Mouse (Mus musculus) liver, embryonic 16.5 days (tissue): Measurements from ENCODE around the gene Ifih1. TPM values are rescaled to one million over a fixed set of nuclear protein-coding genes. Genes with fewer than 3 reads are reported as not detected.

Source experiments
- ATAC-seq: fragments of 200-750 bp; cut with Nextera tagmentation; 2 replicates; pipeline ENCODE4 v1.8.0; 2017; ENCODE audit warnings: low read depth, mild to moderate bottlenecking, moderate number of reproducible peaks, moderate library complexity
- H3K27ac ChIP-seq: fragments of 300-500 bp; sonication (generic); 2 replicates; pipeline ENCODE4 v1.5.1; 2014; ENCODE audit warnings: mild to moderate bottlenecking, low read length
- H3K27me3 ChIP-seq: fragments of 300-500 bp; sonication (generic); 2 replicates; pipeline ENCODE4 v1.6.1; 2014; ENCODE audit warnings: low read depth, low read length, mixed read lengths; ENCODE audit not compliant: control insufficient read depth, insufficient read depth
- H3K36me3 ChIP-seq: fragments of 300-500 bp; sonication (generic); 2 replicates; pipeline ENCODE4 v1.6.1; 2014; ENCODE audit warnings: mild to moderate bottlenecking; ENCODE audit not compliant: control insufficient read depth, insufficient read depth
- H3K4me1 ChIP-seq: fragments of 300-500 bp; sonication (generic); 2 replicates; pipeline ENCODE4 v1.6.1; 2014; ENCODE audit warnings: low read depth, low read length, mixed read lengths; ENCODE audit not compliant: control insufficient read depth
- H3K4me2 ChIP-seq: fragments of 300-500 bp; sonication (generic); 2 replicates; pipeline ENCODE4 v1.6.1; 2014; ENCODE audit warnings: low read depth, low read length, mixed read lengths
- H3K4me3 ChIP-seq: fragments of 300-500 bp; sonication (generic); 2 replicates; pipeline ENCODE4 v1.5.1; 2014; ENCODE audit warnings: low read depth, mild to moderate bottlenecking, low read length
- H3K9ac ChIP-seq: fragments of 300-500 bp; sonication (generic); 2 replicates; pipeline ENCODE4 v1.6.1; 2014; ENCODE audit warnings: low read depth, low read length
- H3K9me3 ChIP-seq: fragments of 300-500 bp; sonication (generic); replicated peaks from 2 replicates; pipeline ENCODE4 v1.6.1; 2016; ENCODE audit warnings: low read length; ENCODE audit not compliant: control insufficient read depth
- WGBS: fragments of 180-500 bp; shearing (Covaris S2); extraction: QIAGEN DNeasy Blood & Tissue Kit; methylation state at CpG from one replicate; pipeline ENCODE4 v1.1.7; 2014; ENCODE audit not compliant: insufficient replicate concordance; 5-methylcytosine and 5-hydroxymethylcytosine counted together
- polyA plus RNA-seq: library from polyadenylated mRNA; unstranded; fragments of >200 nt; fragmentation: Nextera tagmentation; extraction: Ambion mirVana; gene quantifications from 2 replicates; pipeline ENCODE4 v1.2.1, GENCODE M21; 2015

Ifih1 gene
- polyA plus RNA-seq, 1 experiment from 2014 or later: 3.6 TPM

- H3K27me3 ChIP-seq: no peaks in the 10 kb centered on the region
- 15% methylated on average over 3 of the region's 3 CpGs for WGBS
- H3K36me3 ChIP-seq: no peaks in the 10 kb centered on the region
- no peak overlapping the region for H3K27ac ChIP-seq
- H3K9ac ChIP-seq: no peak overlapping the region
- no peak for ATAC-seq
- H3K4me1 ChIP-seq: no peaks in the 10 kb centered on the region
- H3K4me3 ChIP-seq: no peak overlapping the region
- H3K4me2 ChIP-seq: no peak overlapping the region
- H3K9me3 ChIP-seq: no peaks in the 10 kb centered on the region
These were observed 71.1 kb downstream of the Ifih1 start for GRCm38 (mm10) chr2:62574962-62575361.

- no peak overlapping the region for H3K4me2 ChIP-seq
- no peaks in the 10 kb centered on the region for H3K36me3 ChIP-seq
- H3K27ac ChIP-seq: no peak overlapping the region
- no peak overlapping the region for H3K9ac ChIP-seq
- no peak for ATAC-seq
- no peaks in the 10 kb centered on the region for H3K27me3 ChIP-seq
- WGBS: 60% methylated on average over 7 of the region's 7 CpGs
- H3K4me3 ChIP-seq: no peak overlapping the region
- H3K9me3 ChIP-seq: no peaks in the 10 kb centered on the region
- no peaks in the 10 kb centered on the region for H3K4me1 ChIP-seq
These were observed 71.8 kb downstream of the Ifih1 start for GRCm38 (mm10) chr2:62574250-62574649.

DNA sequence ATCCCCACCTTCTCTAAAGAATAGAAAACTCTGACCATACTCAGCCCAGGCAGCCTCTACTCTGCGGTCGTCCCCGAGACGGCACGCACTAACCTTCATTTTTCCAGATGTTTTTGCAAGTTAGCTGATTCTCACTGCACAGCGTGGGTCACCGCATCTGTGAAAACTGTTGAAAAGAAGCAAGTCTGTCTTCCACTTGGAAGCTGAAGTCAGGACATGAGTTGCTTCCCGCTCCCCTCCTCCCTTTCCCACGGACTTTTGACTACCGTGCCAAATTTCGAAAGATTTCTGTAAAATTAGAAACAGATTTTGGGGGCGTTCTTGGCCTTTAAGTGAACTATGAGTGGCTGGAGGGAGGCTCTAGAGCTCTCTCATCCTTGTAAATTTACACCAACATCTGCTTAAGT is 72.3 kb downstream of the Ifih1 start, which contains the start of gene Fap:
Gene Fap, minus strand, starts transcription at position 323 of the 407 bp plus-strand sequence.
- no peaks in the 10 kb centered on the region for H3K27me3 ChIP-seq
- no peak within 1 kb of the TSS for H3K9ac ChIP-seq
- H3K27ac ChIP-seq: no peak within 1 kb of the TSS
- no peak within 1 kb of the TSS for H3K4me2 ChIP-seq
- H3K9me3 ChIP-seq: no peaks in the 10 kb centered on the region
- 75% methylated on average over 12 of the region's 12 CpGs for WGBS
- no peaks in the 10 kb centered on the region for H3K36me3 ChIP-seq
- H3K4me3 ChIP-seq: no peak within 1 kb of the TSS
- H3K4me1 ChIP-seq: no peaks in the 10 kb centered on the region
- ATAC-seq: no peak

DNA sequence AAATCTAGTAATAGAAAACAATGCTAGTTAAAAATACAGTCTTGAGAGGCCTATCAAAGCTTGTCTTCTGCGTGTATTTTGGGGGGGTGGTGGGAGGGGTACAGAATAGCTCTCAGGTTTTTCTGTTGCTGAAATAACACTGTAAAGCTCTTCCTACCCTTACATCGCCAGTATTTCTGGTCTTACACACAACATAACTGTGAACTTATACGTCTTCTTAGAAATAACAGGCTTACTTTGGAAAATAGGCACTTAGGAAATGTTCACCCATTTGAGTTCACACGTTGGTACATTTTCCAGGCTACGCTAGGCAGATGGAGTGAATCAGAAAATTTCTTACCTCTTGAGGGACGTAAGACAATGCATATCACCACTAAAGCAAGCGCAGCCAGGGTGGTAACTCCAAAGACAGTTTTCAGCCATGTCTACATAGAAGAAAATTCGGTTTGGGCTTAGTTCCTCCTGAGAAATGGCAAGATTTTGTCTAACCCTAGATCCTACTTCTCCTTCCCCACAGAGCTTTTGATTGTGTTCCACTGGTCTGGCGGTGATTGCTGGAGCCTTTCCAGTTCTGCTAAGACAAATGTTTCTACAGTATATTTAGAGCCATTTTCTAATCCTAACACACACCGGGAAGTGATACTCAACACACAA is 72.8 kb downstream of the Ifih1 start:
- Histone ChIP-seq H3K36me3 (no peaks in the 10 kb centered on the region), H3K27ac (no peak overlapping the region), H3K4me3 (no peak overlapping the region), H3K27me3 (no peaks in the 10 kb centered on the region), H3K4me1 (no peaks in the 10 kb centered on the region), H3K9ac (no peak overlapping the region), H3K4me2 (no peak overlapping the region), H3K9me3 (no peaks in the 10 kb centered on the region)
- no peak for ATAC-seq
- 68% methylated on average over 10 of the region's 10 CpGs for WGBS

- Histone ChIP-seq H3K9me3 (no peaks in the 10 kb centered on the region), H3K9ac (no peak overlapping the region), H3K27me3 (no peaks in the 10 kb centered on the region), H3K4me3 (no peak overlapping the region), H3K4me1 (no peaks in the 10 kb centered on the region), H3K36me3 (no peaks in the 10 kb centered on the region), H3K4me2 (no peak overlapping the region), H3K27ac (no peak overlapping the region)
- no peak for ATAC-seq
- 63% methylated on average over 1 of the region's 1 CpGs for WGBS
These were observed 81.4 kb downstream of the Ifih1 start for GRCm38 (mm10) chr2:62564687-62565086.

GRCm38 (mm10) chr2:62562661-62563485 is 83.2 kb downstream of the Ifih1 start:
- no peak for ATAC-seq
- H3K27ac ChIP-seq: no peak overlapping the region
- H3K9ac ChIP-seq: no peak overlapping the region
- WGBS: 52% methylated on average over 5 of the region's 5 CpGs
- H3K27me3 ChIP-seq: no peaks in the 10 kb centered on the region
- no peak overlapping the region for H3K4me2 ChIP-seq
- H3K36me3 ChIP-seq: no peaks in the 10 kb centered on the region
- H3K9me3 ChIP-seq: no peaks in the 10 kb centered on the region
- H3K4me3 ChIP-seq: no peak overlapping the region
- H3K4me1 ChIP-seq: no peaks in the 10 kb centered on the region

- WGBS: 63% methylated on average over 2 of the region's 2 CpGs
- ATAC-seq: no peak
These were observed 88.6 kb downstream of the Ifih1 start for GRCm38 (mm10) chr2:62557417-62557816.

GRCm38 (mm10) chr2:62556349-62556748 is 89.7 kb downstream of the Ifih1 start:
- Histone ChIP-seq H3K4me2 (no peak overlapping the region), H3K27ac (no peak overlapping the region), H3K27me3 (no peaks in the 10 kb centered on the region), H3K9me3 (peaks cover 2% of the 10 kb centered on the region; the same call in 1 of the 2 replicates), H3K36me3 (no peaks in the 10 kb centered on the region), H3K9ac (no peak overlapping the region), H3K4me1 (no peaks in the 10 kb centered on the region), H3K4me3 (no peak overlapping the region)
- ATAC-seq: no peak
- whole genome bisulfite sequencing: 83% methylated on average over 9 of the region's 9 CpGs

More at GRCm38 (mm10) chr2:62557417-62557816, 88.6 kb downstream of the Ifih1 start:
- Histone ChIP-seq H3K27me3 (no peaks in the 10 kb centered on the region), H3K9ac (no peak overlapping the region), H3K4me2 (no peak overlapping the region), H3K9me3 (peaks cover 2% of the 10 kb centered on the region; the same call in 1 of the 2 replicates), H3K36me3 (no peaks in the 10 kb centered on the region), H3K4me1 (no peaks in the 10 kb centered on the region), H3K27ac (no peak overlapping the region), H3K4me3 (no peak overlapping the region)

DNA sequence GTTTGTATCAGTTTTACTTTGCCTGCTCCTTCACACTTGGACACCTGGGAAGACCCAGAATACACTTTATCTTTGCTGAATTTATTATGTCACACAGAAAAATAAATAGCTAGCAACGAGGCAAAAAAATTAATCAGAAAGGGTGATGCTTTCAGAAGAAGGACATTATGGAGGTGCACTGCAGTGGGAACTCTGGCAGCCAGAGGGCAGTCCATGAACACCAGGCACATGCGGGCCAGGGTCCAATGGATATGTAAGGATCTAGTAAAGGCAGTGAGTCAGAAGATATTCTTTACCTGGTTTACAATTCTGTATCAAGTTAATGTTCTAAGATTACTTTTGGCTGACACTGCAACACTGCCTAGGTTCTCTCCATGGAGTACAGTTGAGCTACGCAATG is 96.4 kb downstream of the Ifih1 start:
- ATAC-seq: no peak
- Histone ChIP-seq H3K9me3 (no peaks in the 10 kb centered on the region), H3K4me2 (no peak overlapping the region), H3K4me3 (no peak overlapping the region), H3K4me1 (no peaks in the 10 kb centered on the region), H3K27me3 (no peaks in the 10 kb centered on the region), H3K36me3 (no peaks in the 10 kb centered on the region), H3K27ac (no peak overlapping the region), H3K9ac (no peak overlapping the region)
- 67% methylated on average over 3 of the region's 3 CpGs for WGBS
